Mouse (Mus musculus): Measurements from ENCODE around the gene Ttll5. TPM values are rescaled to one million over a fixed set of nuclear protein-coding genes. Genes with fewer than 3 reads are reported as not detected.

Gene Ttll5
- polyA plus RNA-seq, 2 experiments, result 5.6 to 6.4 TPM

DNA sequence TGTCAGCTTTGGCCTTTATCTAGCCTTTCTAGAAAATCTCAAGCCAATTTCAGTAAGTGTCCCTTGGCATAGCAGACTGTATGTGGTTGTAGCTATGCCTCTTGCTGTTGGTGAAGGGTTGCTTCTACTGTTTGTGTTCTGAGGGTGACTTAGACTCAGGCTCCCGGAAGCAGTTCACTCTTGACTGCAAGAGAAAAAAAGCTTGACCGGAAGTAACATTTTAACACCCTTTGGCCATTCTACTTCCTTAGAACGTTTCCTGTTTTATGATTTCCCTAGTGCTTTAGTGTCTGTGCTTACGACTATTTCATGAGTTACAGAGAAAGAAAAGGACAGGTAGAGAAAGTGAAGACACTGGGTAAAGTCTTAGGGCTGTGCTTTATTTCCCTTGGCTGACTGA is 161.1 kb downstream of the Ttll5 start:
- DNase-seq (ENCODE audit: low read depth in 3 of 3, low spot score in 3 of 3), result no peak
- Histone ChIP-seq H3K9ac (replicated peaks) (no peak overlapping the region), H3K27ac (no peak overlapping the region), H3K4me2 (ENCODE audit: low read depth) (no peak overlapping the region), H3K4me1 (replicated peaks; ENCODE audit: control insufficient read depth in 2 of 2, insufficient read depth in 2 of 2, low read length in 1 of 2) (peaks cover 0 to 6% of the 10 kb centered on the region in 2 experiments; a peak in 2 of 4 replicates), H3K9me3 (ENCODE audit: control insufficient read depth, low read length) (no peaks in the 10 kb centered on the region), H3K27me3 (ENCODE audit: control insufficient read depth, insufficient read depth, low read length) (no peaks in the 10 kb centered on the region), H3K4me3 (ENCODE audit: insufficient read depth in 1 of 2, low read depth in 2 of 2, low read length in 2 of 2) (no peak overlapping the region), H3K36me3 (replicated peaks; ENCODE audit: control insufficient read depth, insufficient read depth, low read depth) (no peaks in the 10 kb centered on the region)
- TF ChIP-seq CTCF (IDR thresholded peaks at IDR 0.05; ENCODE audit: low read depth), result no peak
- TF ChIP-seq EP300 (IDR thresholded peaks at IDR 0.05; ENCODE audit: low read depth), result no peak
- 28% methylated on average over 4 of the region's 4 CpGs for WGBS (ENCODE audit: insufficient replicate concordance)
- no peak for ATAC-seq (ENCODE audit: insufficient read depth)

GRCm38 (mm10) chr12:85986024-85986423 is 161.6 kb downstream of the Ttll5 start:
- TF ChIP-seq EP300 (IDR thresholded peaks at IDR 0.05; ENCODE audit: low read depth) (no peak), CTCF (IDR thresholded peaks at IDR 0.05; ENCODE audit: low read depth) (no peak)
- no peak for DNase-seq (ENCODE audit: low read depth in 3 of 3, low spot score in 3 of 3)
- no peaks in the 10 kb centered on the region for H3K27me3 ChIP-seq (ENCODE audit: control insufficient read depth, insufficient read depth, low read length)
- H3K27ac ChIP-seq, result no peak overlapping the region
- H3K4me1 ChIP-seq (replicated peaks; ENCODE audit: control insufficient read depth in 2 of 2, insufficient read depth in 2 of 2, low read length in 1 of 2), result peaks cover 0 to 6% of the 10 kb centered on the region in 2 experiments; a peak in 2 of 4 replicates
- no peak overlapping the region for H3K4me3 ChIP-seq (ENCODE audit: insufficient read depth in 1 of 2, low read depth in 2 of 2, low read length in 2 of 2)
- WGBS (ENCODE audit: insufficient replicate concordance), result 71% methylated on average over 7 of the region's 7 CpGs
- H3K9me3 ChIP-seq (ENCODE audit: control insufficient read depth, low read length), result no peaks in the 10 kb centered on the region
- H3K36me3 ChIP-seq (replicated peaks; ENCODE audit: control insufficient read depth, insufficient read depth, low read depth), result no peaks in the 10 kb centered on the region
- no peak for ATAC-seq (ENCODE audit: insufficient read depth)
- no peak overlapping the region for H3K9ac ChIP-seq (replicated peaks)
- H3K4me2 ChIP-seq (ENCODE audit: low read depth), result no peak overlapping the region

- TF ChIP-seq EP300 (IDR thresholded peaks at IDR 0.05; ENCODE audit: low read depth), result no peak
- TF ChIP-seq CTCF (IDR thresholded peaks at IDR 0.05; ENCODE audit: low read depth), result no peak
- Histone ChIP-seq H3K9me3 (ENCODE audit: control insufficient read depth, low read length) (no peaks in the 10 kb centered on the region), H3K27ac (no peak overlapping the region), H3K36me3 (replicated peaks; ENCODE audit: control insufficient read depth, insufficient read depth, low read depth) (no peaks in the 10 kb centered on the region), H3K4me2 (ENCODE audit: low read depth) (no peak overlapping the region), H3K27me3 (ENCODE audit: control insufficient read depth, insufficient read depth, low read length) (no peaks in the 10 kb centered on the region), H3K4me1 (replicated peaks; ENCODE audit: control insufficient read depth in 2 of 2, insufficient read depth in 2 of 2, low read length in 1 of 2) (peaks cover 0 to 6% of the 10 kb centered on the region in 2 experiments; a peak in 2 of 4 replicates), H3K9ac (replicated peaks) (no peak overlapping the region), H3K4me3 (ENCODE audit: insufficient read depth in 1 of 2, low read depth in 2 of 2, low read length in 2 of 2) (no peak overlapping the region)
- DNase-seq (ENCODE audit: low read depth in 3 of 3, low spot score in 3 of 3), result no peak
- WGBS (ENCODE audit: insufficient replicate concordance), result 69% methylated on average over 13 of the region's 13 CpGs
- no peak for ATAC-seq (ENCODE audit: insufficient read depth)
These were observed 162.3 kb downstream of the Ttll5 start for GRCm38 (mm10) chr12:85986540-85987443.

DNA sequence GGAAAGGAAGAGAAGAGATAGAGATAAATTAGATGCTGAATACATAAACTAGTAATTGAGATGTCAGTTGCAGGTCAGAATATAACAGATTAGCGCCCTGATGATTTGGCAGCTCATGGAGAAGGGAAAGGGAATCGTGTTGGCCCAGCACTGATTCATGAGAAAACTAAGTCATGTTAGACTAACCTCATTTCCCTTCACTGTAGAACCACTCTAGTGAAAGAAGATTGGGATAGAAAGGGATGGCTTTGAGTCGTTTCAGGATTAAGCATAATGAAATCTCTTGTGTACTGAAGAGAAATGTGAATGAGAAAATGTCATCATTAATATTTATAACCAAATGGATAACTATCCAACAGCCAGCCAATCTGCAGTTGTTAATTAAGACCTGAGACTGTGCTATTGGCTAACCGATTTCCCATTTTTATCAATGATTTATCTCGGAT is 163.0 kb downstream of the Ttll5 start:
- Histone ChIP-seq H3K4me2 (ENCODE audit: low read depth) (no peak overlapping the region), H3K27me3 (ENCODE audit: control insufficient read depth, insufficient read depth, low read length) (no peaks in the 10 kb centered on the region), H3K4me1 (replicated peaks; ENCODE audit: control insufficient read depth in 2 of 2, insufficient read depth in 2 of 2, low read length in 1 of 2) (peaks cover 0 to 6% of the 10 kb centered on the region in 2 experiments; a peak in 2 of 4 replicates), H3K27ac (no peak overlapping the region), H3K9ac (replicated peaks) (no peak overlapping the region), H3K36me3 (replicated peaks; ENCODE audit: control insufficient read depth, insufficient read depth, low read depth) (no peaks in the 10 kb centered on the region), H3K9me3 (ENCODE audit: control insufficient read depth, low read length) (no peaks in the 10 kb centered on the region), H3K4me3 (ENCODE audit: insufficient read depth in 1 of 2, low read depth in 2 of 2, low read length in 2 of 2) (no peak overlapping the region)
- no peak for TF ChIP-seq CTCF (IDR thresholded peaks at IDR 0.05; ENCODE audit: low read depth)
- ATAC-seq (ENCODE audit: insufficient read depth), result no peak
- 70% methylated on average over 5 of the region's 5 CpGs for WGBS (ENCODE audit: insufficient replicate concordance)
- DNase-seq (ENCODE audit: low read depth in 3 of 3, low spot score in 3 of 3), result no peak

DNA sequence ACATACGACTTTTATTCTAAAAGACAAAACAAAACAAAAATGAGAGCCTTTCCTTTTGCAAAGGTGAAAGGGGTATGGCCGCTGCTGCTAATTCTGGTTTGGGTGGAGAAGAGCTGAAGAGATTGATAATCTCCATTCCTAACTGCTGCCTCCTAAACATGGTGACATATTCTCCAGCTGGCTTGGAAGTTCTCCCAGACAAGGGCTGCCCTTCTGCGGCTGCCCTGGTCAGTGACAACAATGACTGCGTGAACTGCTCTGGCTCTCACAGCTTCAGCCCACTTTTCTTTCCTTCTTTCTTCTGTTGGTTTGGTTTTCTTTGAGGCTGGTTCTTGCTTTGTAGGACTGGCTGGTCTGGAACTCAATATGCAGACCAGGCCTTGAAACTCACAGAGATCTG is 163.7 kb downstream of the Ttll5 start:
- ATAC-seq (ENCODE audit: insufficient read depth) (no peak), DNase-seq (ENCODE audit: low read depth in 3 of 3, low spot score in 3 of 3) (no peak)
- H3K4me2 ChIP-seq (ENCODE audit: low read depth), result no peak overlapping the region
- WGBS (ENCODE audit: insufficient replicate concordance), result 77% methylated on average over 4 of the region's 4 CpGs
- no peak for TF ChIP-seq CTCF (IDR thresholded peaks at IDR 0.05; ENCODE audit: low read depth)
- no peak for TF ChIP-seq EP300 (IDR thresholded peaks at IDR 0.05; ENCODE audit: low read depth)
- no peaks in the 10 kb centered on the region for H3K36me3 ChIP-seq (replicated peaks; ENCODE audit: control insufficient read depth, insufficient read depth, low read depth)
- H3K9ac ChIP-seq (replicated peaks), result no peak overlapping the region
- no peaks in the 10 kb centered on the region for H3K27me3 ChIP-seq (ENCODE audit: control insufficient read depth, insufficient read depth, low read length)
- no peaks in the 10 kb centered on the region for H3K9me3 ChIP-seq (ENCODE audit: control insufficient read depth, low read length)
- H3K4me1 ChIP-seq (replicated peaks; ENCODE audit: control insufficient read depth in 2 of 2, insufficient read depth in 2 of 2, low read length in 1 of 2), result peaks cover 0 to 6% of the 10 kb centered on the region in 2 experiments; a peak in 2 of 4 replicates
- H3K27ac ChIP-seq, result no peak overlapping the region
- H3K4me3 ChIP-seq (ENCODE audit: insufficient read depth in 1 of 2, low read depth in 2 of 2, low read length in 2 of 2), result no peak overlapping the region

All from liver, embryonic 14.5 days (tissue).